Mouse (Mus musculus) hindbrain, embryonic 13.5 days (tissue): Measurements from ENCODE around the gene Olfr746. TPM values are rescaled to one million over a fixed set of nuclear protein-coding genes. Genes with fewer than 3 reads are reported as not detected.

Experiments
- ATAC-seq: fragments of 200-750 bp; cut with Nextera tagmentation; 2 replicates; pipeline ENCODE4 v1.8.0; 2017; ENCODE audit warnings: moderate TSS enrichment; ENCODE audit not compliant: low FRiP score
- H3K27ac ChIP-seq: fragments of 300-500 bp; sonication (generic); 2 replicates; pipeline ENCODE4 v1.5.1; 2015; ENCODE audit warnings: inconsistent platforms, mild to moderate bottlenecking, moderate library complexity
- H3K27me3 ChIP-seq: fragments of 300-500 bp; sonication (generic); 2 replicates; pipeline ENCODE4 v1.6.1; 2015; ENCODE audit warnings: mild to moderate bottlenecking, inconsistent platforms
- H3K36me3 ChIP-seq: fragments of 300-500 bp; sonication (generic); 2 replicates; pipeline ENCODE4 v1.6.1; 2015; ENCODE audit warnings: mild to moderate bottlenecking, inconsistent platforms
- H3K4me1 ChIP-seq: fragments of 300-500 bp; sonication (generic); replicated peaks from 2 replicates; pipeline ENCODE4 v1.6.1; 2015; ENCODE audit warnings: inconsistent platforms
- H3K4me2 ChIP-seq: fragments of 300-500 bp; sonication (generic); 2 replicates; pipeline ENCODE4 v1.6.1; 2015; ENCODE audit warnings: inconsistent platforms, mild to moderate bottlenecking, moderate library complexity
- H3K4me3 ChIP-seq: fragments of 300-500 bp; sonication (generic); 2 replicates; pipeline ENCODE4 v1.5.1; 2015; ENCODE audit warnings: mild to moderate bottlenecking, inconsistent platforms
- H3K9ac ChIP-seq: fragments of 300-500 bp; sonication (generic); 2 replicates; pipeline ENCODE4 v1.6.1; 2015; ENCODE audit warnings: mild to moderate bottlenecking, inconsistent platforms
- H3K9me3 ChIP-seq: fragments of 300-500 bp; sonication (generic); 2 replicates; pipeline ENCODE4 v1.6.1; 2016; ENCODE audit warnings: inconsistent platforms
- WGBS: fragments of 180-500 bp; shearing (Covaris S2); methylation state at CpG from one replicate; pipeline ENCODE4 v1.1.7; 2015; 5-methylcytosine and 5-hydroxymethylcytosine counted together
- polyA plus RNA-seq: library from polyadenylated mRNA; unstranded; fragments of >200 nt; fragmentation: Nextera tagmentation; extraction: Ambion mirVana; gene quantifications from 2 replicates; pipeline ENCODE4 v1.2.1, GENCODE M21; 2015

The Olfr746 gene
- not detected in 2 replicates for polyA plus RNA-seq

GRCm38 (mm10) chr14:50646783-50647182 lies at the start of gene Olfr746:
Olfr746 (plus strand) TSS chr14:50647083.
- Histone ChIP-seq H3K27me3 (no peaks in the 10 kb centered on the region), H3K4me2 (no peak within 1 kb of the TSS), H3K4me1 (no peaks in the 10 kb centered on the region), H3K36me3 (no peaks in the 10 kb centered on the region), H3K9ac (no peak within 1 kb of the TSS), H3K9me3 (no peaks in the 10 kb centered on the region), H3K27ac (no peak within 1 kb of the TSS), H3K4me3 (no peak within 1 kb of the TSS)
- no peak for ATAC-seq

DNA sequence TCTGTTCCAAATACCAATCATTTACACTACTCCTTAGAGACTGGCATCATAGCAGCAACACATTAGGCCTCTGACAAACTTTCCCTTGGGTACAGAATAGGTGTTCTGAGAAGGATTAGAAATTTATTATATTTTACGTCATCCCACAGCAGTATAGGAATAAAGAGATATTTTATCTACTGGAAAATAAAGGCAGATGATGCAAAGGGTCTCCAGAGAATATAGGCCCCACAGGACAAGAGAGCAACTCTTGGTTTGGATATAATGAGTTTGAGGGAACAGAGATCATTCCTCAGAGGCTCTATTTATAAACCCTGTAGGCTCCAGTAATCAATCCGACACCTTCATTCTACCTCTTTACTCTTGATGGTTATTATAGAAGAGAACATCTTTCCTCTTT lies 32.3 kb upstream of the Olfr746 start, which contains the start of gene Olfr744:
Gene Olfr744, plus strand, starts transcription at position 301 of the 400 bp plus-strand sequence.
- WGBS, result 91% methylated on average over 2 of the region's 2 CpGs
- Histone ChIP-seq H3K27me3 (no peaks in the 10 kb centered on the region), H3K9ac (no peak within 1 kb of the TSS), H3K4me3 (no peak within 1 kb of the TSS), H3K4me1 (no peaks in the 10 kb centered on the region), H3K36me3 (no peaks in the 10 kb centered on the region), H3K4me2 (no peak within 1 kb of the TSS), H3K9me3 (no peaks in the 10 kb centered on the region), H3K27ac (no peak within 1 kb of the TSS)
- no peak for ATAC-seq

DNA sequence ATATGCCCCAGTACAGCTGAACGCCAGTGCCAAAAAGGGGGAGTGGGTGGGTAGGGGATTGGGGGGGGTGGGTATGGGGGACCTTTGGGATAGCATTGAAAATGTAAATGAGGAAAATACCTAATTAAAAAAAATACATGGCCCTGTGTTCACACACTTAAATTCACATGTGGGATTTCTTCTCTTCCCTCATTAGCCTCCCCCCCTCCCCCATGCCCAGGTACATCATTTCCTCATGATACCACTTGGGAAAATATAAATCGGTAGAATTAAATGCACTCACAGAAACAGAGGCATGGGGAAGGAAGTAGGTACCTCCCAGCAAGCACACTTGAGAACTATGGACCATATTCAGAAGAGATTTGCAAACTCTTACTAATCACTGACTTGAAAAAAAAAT lies 7.8 kb upstream of the Olfr746 start, which contains the start of gene Olfr745:
Gene Olfr745, plus strand, starts transcription at position 301 of the 400 bp plus-strand sequence.
- no peaks in the 10 kb centered on the region for H3K36me3 ChIP-seq
- H3K4me2 ChIP-seq, result no peak within 1 kb of the TSS
- no peak within 1 kb of the TSS for H3K9ac ChIP-seq
- peaks cover 5% of the 10 kb centered on the region; the same call in 1 of the 2 replicates for H3K9me3 ChIP-seq
- no peaks in the 10 kb centered on the region for H3K27me3 ChIP-seq
- no peak within 1 kb of the TSS for H3K27ac ChIP-seq
- ATAC-seq, result no peak
- 86% methylated on average over 2 of the region's 2 CpGs for WGBS
- no peak within 1 kb of the TSS for H3K4me3 ChIP-seq
- no peaks in the 10 kb centered on the region for H3K4me1 ChIP-seq

GRCm38 (mm10) chr14:50693106-50693505 lies 46.2 kb downstream of the Olfr746 start, which contains the start of gene Olfr747:
Olfr747 (minus strand) TSS chr14:50693206.
- ATAC-seq, result no peak
- Histone ChIP-seq H3K36me3 (no peaks in the 10 kb centered on the region), H3K4me2 (no peak within 1 kb of the TSS), H3K4me1 (no peaks in the 10 kb centered on the region), H3K27me3 (no peaks in the 10 kb centered on the region), H3K4me3 (no peak within 1 kb of the TSS), H3K9me3 (no peaks in the 10 kb centered on the region), H3K9ac (no peak within 1 kb of the TSS), H3K27ac (no peak within 1 kb of the TSS)
- WGBS, result 92% methylated on average over 3 of the region's 3 CpGs

Other genes with a start within 250 kb of the Olfr746 start
- gene Olfr738, start 239.5 kb upstream of the Olfr746 start, polyA plus RNA-seq, result not detected in 2 replicates
- not detected in 2 replicates for gene Olfr739, start 228.5 kb upstream of the Olfr746 start, polyA plus RNA-seq
- not detected in 2 replicates for gene Olfr740, start 201.5 kb upstream of the Olfr746 start, polyA plus RNA-seq
- not detected in 2 replicates for gene Olfr741, start 174.3 kb upstream of the Olfr746 start, polyA plus RNA-seq
- not detected in 2 replicates for gene Olfr742, start 143.5 kb upstream of the Olfr746 start, polyA plus RNA-seq
- gene Olfr743, start 125.2 kb upstream of the Olfr746 start, polyA plus RNA-seq, result not detected in 2 replicates
- not detected in 2 replicates for gene Olfr744, start 32.2 kb upstream of the Olfr746 start, polyA plus RNA-seq
- not detected in 2 replicates for gene Olfr745, start 7.7 kb upstream of the Olfr746 start, polyA plus RNA-seq
- not detected in 2 replicates for gene Olfr747, start 46.1 kb downstream of the Olfr746 start, polyA plus RNA-seq
- gene Olfr748, start 60.3 kb downstream of the Olfr746 start, polyA plus RNA-seq, result not detected in 2 replicates
- gene Olfr749, start 98.0 kb downstream of the Olfr746 start, polyA plus RNA-seq, result not detected in 2 replicates
- gene Ttc5, start 138.4 kb downstream of the Olfr746 start, polyA plus RNA-seq, result 121 and 133 TPM in 2 replicates
- not detected in 2 replicates for gene Ccnb1ip1, start 160.6 kb downstream of the Olfr746 start, polyA plus RNA-seq
- 42.0 and 44.0 TPM in 2 replicates for gene Parp2, start 160.8 kb downstream of the Olfr746 start, polyA plus RNA-seq
- 2.5 and 3.2 TPM in 2 replicates for gene Tep1, start 223.5 kb downstream of the Olfr746 start, polyA plus RNA-seq